Mouse (Mus musculus) neural tube, embryonic 11.5 days (tissue): Measurements from ENCODE around the gene Gm49392. TPM values are rescaled to one million over a fixed set of nuclear protein-coding genes. Genes with fewer than 3 reads are reported as not detected.

Experiments
- ATAC-seq: fragments of 200-750 bp; cut with Nextera tagmentation; 2 replicates; pipeline ENCODE4 v1.8.0; 2017; ENCODE audit warnings: moderate number of reproducible peaks, mild to moderate bottlenecking, moderate TSS enrichment, moderate library complexity; ENCODE audit not compliant: insufficient read depth, low FRiP score, low TSS enrichment
- DNase-seq: peaks from one replicate; pipeline ENCODE4 v3.0.0-alpha.2; 2015; ENCODE audit warnings: low spot score
- H3K27ac ChIP-seq: fragments of 300-500 bp; sonication (generic); 2 replicates; pipeline ENCODE4 v1.5.1; 2014; ENCODE audit warnings: low read depth, mild to moderate bottlenecking, low read length
- H3K27me3 ChIP-seq: fragments of 300-500 bp; sonication (generic); 2 replicates; pipeline ENCODE4 v1.6.1; 2014; ENCODE audit warnings: mild to moderate bottlenecking, low read length, mixed read lengths; ENCODE audit not compliant: control insufficient read depth, insufficient read depth
- H3K36me3 ChIP-seq: fragments of 300-500 bp; sonication (generic); 2 replicates; pipeline ENCODE4 v1.6.1; 2014; ENCODE audit warnings: mild to moderate bottlenecking, low read length, moderate library complexity, mixed read lengths; ENCODE audit not compliant: control insufficient read depth, insufficient read depth
- H3K4me1 ChIP-seq: fragments of 300-500 bp; sonication (generic); 2 replicates; pipeline ENCODE4 v1.6.1; 2014; ENCODE audit warnings: low read length, mixed read lengths; ENCODE audit not compliant: control insufficient read depth, insufficient read depth
- H3K4me2 ChIP-seq: fragments of 300-500 bp; sonication (generic); 2 replicates; pipeline ENCODE4 v1.6.1; 2014; ENCODE audit warnings: low read depth, mild to moderate bottlenecking, moderate library complexity
- H3K4me3 ChIP-seq: fragments of 300-500 bp; sonication (generic); 2 replicates; pipeline ENCODE4 v1.5.1; 2014; ENCODE audit warnings: low read depth, low read length
- H3K9ac ChIP-seq: fragments of 300-500 bp; sonication (generic); 2 replicates; pipeline ENCODE4 v1.6.1; 2014; ENCODE audit warnings: mild to moderate bottlenecking, low read length
- H3K9me3 ChIP-seq: fragments of 300-500 bp; sonication (generic); 2 replicates; pipeline ENCODE4 v1.6.1; 2016; ENCODE audit warnings: low read length; ENCODE audit not compliant: control insufficient read depth
- WGBS: fragments of 180-500 bp; shearing (Covaris S2); extraction: QIAGEN DNeasy Blood & Tissue Kit; methylation state at CpG from one replicate; pipeline ENCODE4 v1.1.7; 2014; 5-methylcytosine and 5-hydroxymethylcytosine counted together
- polyA plus RNA-seq: library from polyadenylated mRNA; unstranded; fragments of >200 nt; fragmentation: Nextera tagmentation; extraction: Ambion mirVana; gene quantifications from 2 replicates; pipeline ENCODE4 v1.2.1, GENCODE M21; 2014

Gm49392 gene
- polyA plus RNA-seq, 1 experiment from 2014 or later, result 0.20 TPM

- no peak overlapping the region for H3K27ac ChIP-seq
- H3K4me1 ChIP-seq, result no peaks in the 10 kb centered on the region
- H3K9ac ChIP-seq, result no peak overlapping the region
- 90% methylated on average over 6 of the region's 6 CpGs for WGBS
- H3K4me2 ChIP-seq, result no peak overlapping the region
- H3K36me3 ChIP-seq, result no peaks in the 10 kb centered on the region
- H3K4me3 ChIP-seq, result no peak overlapping the region
- H3K9me3 ChIP-seq, result no peaks in the 10 kb centered on the region
- no peaks in the 10 kb centered on the region for H3K27me3 ChIP-seq
- ATAC-seq, result no peak
- no peak for DNase-seq
These were observed 83.9 kb downstream of the Gm49392 start for GRCm38 (mm10) chr13:60812768-60813167.

GRCm38 (mm10) chr13:60809690-60810089 lies 87.0 kb downstream of the Gm49392 start:
- no peak overlapping the region for H3K27ac ChIP-seq
- no peak overlapping the region for H3K4me3 ChIP-seq
- no peak overlapping the region for H3K9ac ChIP-seq
- DNase-seq (no peak), ATAC-seq (no peak)
- 78% methylated on average over 2 of the region's 2 CpGs for WGBS
- H3K27me3 ChIP-seq, result no peaks in the 10 kb centered on the region
- no peaks in the 10 kb centered on the region for H3K4me1 ChIP-seq
- H3K4me2 ChIP-seq, result no peak overlapping the region
- no peaks in the 10 kb centered on the region for H3K36me3 ChIP-seq
- H3K9me3 ChIP-seq, result no peaks in the 10 kb centered on the region

DNA sequence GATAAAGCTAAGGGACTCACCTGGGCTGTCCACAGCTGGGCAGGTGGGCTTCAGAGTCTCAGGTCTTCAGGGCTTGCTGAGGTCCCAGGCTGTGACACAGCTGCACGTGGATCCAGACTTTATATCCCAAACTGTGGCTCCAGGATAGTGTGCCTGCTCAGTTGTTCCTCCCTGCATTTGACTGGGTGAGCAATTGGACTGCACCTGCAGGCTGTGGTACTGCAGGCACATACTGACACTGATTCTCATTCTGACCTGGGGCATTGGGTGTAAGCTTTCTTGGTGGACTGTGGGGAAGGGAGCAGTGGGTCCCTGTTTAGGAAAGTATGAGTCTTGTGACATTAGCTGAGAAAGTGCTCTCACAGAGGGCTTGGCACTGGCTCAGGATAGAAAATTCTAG lies 93.9 kb downstream of the Gm49392 start, which contains the start of gene Ctsll3:
Ctsll3 (minus strand) TSS at position 101 of the 400 bp plus-strand sequence.
- H3K4me3 ChIP-seq, result no peak within 1 kb of the TSS
- no peaks in the 10 kb centered on the region for H3K9me3 ChIP-seq
- H3K4me1 ChIP-seq, result no peaks in the 10 kb centered on the region
- H3K4me2 ChIP-seq, result no peak within 1 kb of the TSS
- H3K27ac ChIP-seq, result no peak within 1 kb of the TSS
- WGBS, result 68% methylated on average over 1 of the region's 1 CpGs
- no peaks in the 10 kb centered on the region for H3K36me3 ChIP-seq
- H3K9ac ChIP-seq, result no peak within 1 kb of the TSS
- DNase-seq (no peak), ATAC-seq (no peak)
- no peaks in the 10 kb centered on the region for H3K27me3 ChIP-seq

Other genes starting within 250 kb of the Gm49392 start
- gene BC051665, start 110.5 kb downstream of the Gm49392 start, polyA plus RNA-seq, result not detected in 2 replicates
- not detected in 2 replicates for gene Ctsll3, start 94.0 kb downstream of the Gm49392 start, polyA plus RNA-seq
- gene 4930486L24Rik, start 32.4 kb downstream of the Gm49392 start, polyA plus RNA-seq, result not detected in 2 replicates
- gene Ctla2b, start 553 bp upstream of the Gm49392 start, polyA plus RNA-seq, result 2.4 and 2.5 TPM in 2 replicates
- not detected in 2 replicates for gene Tpbpb, start 8.0 kb upstream of the Gm49392 start, polyA plus RNA-seq
- not detected in 2 replicates for gene Gm49393, start 38.7 kb upstream of the Gm49392 start, polyA plus RNA-seq
- 1.3 and 1.7 TPM in 2 replicates for gene Gm49391, start 39.7 kb upstream of the Gm49392 start, polyA plus RNA-seq
- gene Ctla2a, start 39.7 kb upstream of the Gm49392 start, polyA plus RNA-seq, result 10.9 and 11.4 TPM in 2 replicates
- gene Tpbpa, start 45.1 kb upstream of the Gm49392 start, polyA plus RNA-seq, result not detected in 2 replicates
- not detected in 2 replicates for gene Ctsj, start 109.1 kb upstream of the Gm49392 start, polyA plus RNA-seq
- not detected in 2 replicates for gene Ctsq, start 143.7 kb upstream of the Gm49392 start, polyA plus RNA-seq